Mouse (Mus musculus) kidney, adult 2 months (tissue): ENCODE results near the gene Exosc10.

Experiments
- CTCF ChIP-seq: fragments of 200-500 bp; conservative IDR thresholded peaks from 2 replicates; pipeline ENCODE4 v1.5.1; 2011; ENCODE audit warnings: low read depth, mild to moderate bottlenecking, control low read depth, low read length, moderate library complexity, mixed read lengths; ENCODE audit not compliant: insufficient read depth, insufficient read length
- POLR2A ChIP-seq: fragments of 200-500 bp; IDR thresholded peaks from one replicate; pipeline ENCODE4 v1.6.1; 2011; ENCODE audit warnings: low read depth, low read length, control low read depth

GRCm38 (mm10) chr4:148580765-148581164 lies 22.5 kb downstream of the Exosc10 start:
- TF ChIP-seq CTCF, result no peak
- no peak for TF ChIP-seq POLR2A
